Mouse (Mus musculus): Measurements from ENCODE around the gene Tmcc3.

Tmcc3 gene

GRCm38 (mm10) chr10:94631541-94632113 is 319.9 kb downstream of the Tmcc3 start:
- no peak for DNase-seq (ENCODE audit: low spot score)

DNA sequence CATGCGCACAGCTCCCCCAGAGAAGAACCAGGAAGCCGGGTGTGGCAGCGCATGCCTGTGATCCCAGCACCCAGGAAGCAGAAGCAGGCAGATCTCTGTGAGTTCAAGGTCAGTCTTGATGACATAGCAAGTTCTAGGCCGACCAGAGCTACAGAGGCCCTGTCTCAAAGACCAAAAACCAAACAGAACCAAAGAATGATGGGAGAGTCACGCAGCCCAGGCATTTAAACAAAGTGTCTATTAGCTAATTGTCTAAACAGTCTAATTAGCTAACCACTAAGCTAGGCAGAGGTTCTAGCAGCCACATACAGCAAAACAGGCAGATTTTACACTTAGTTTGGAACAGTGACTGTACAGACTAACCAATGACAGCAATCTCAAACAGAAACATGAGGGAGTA is 320.5 kb downstream of the Tmcc3 start:
- no peak for DNase-seq (ENCODE audit: low spot score)

DNA sequence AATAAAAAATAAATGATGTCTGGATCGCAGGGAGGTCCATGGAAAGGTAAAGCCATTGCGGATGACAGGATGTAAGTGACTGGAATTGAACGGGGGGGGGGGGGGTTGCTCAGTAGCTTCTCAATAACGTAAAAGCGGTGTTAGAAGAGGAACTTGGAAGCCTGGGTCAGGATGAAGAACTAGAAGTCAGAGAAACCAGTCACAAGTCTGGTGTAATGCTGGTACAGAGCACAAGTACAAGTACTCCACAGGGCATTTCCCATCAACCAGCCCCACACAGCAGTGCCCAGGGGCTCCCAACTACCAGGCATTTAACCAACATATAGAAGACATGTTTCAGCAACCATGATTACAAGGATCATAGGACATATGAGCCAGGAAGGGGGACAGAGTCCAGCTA is 326.9 kb downstream of the Tmcc3 start:
- DNase-seq (ENCODE audit: low spot score): no peak

GRCm38 (mm10) chr10:94639281-94639680 is 327.5 kb downstream of the Tmcc3 start:
- DNase-seq (ENCODE audit: low spot score): no peak

DNA sequence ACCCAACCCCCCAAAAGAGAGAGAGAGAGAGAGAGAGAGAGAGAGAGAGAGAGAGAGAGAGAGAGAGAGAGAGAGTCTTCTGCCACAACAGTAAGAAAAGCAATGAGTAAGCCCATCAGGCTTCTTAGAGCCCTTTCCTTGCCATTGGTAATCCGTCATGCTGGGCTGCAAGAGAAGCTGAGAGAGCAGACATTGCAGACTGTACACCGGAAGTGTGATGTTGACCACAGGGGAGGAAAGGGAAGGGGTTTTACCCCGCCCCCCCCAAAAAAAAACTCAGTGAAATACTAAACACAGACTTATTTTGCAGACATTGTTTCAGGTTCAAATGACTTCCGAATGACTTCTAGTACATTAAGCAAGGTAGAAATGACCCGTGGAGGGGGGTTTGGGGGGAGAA is 328.3 kb downstream of the Tmcc3 start:
- no peak for DNase-seq (ENCODE audit: low spot score)
